16 mouse cellular contexts compared by ENCODE assay signal in the genomic region with DNA sequence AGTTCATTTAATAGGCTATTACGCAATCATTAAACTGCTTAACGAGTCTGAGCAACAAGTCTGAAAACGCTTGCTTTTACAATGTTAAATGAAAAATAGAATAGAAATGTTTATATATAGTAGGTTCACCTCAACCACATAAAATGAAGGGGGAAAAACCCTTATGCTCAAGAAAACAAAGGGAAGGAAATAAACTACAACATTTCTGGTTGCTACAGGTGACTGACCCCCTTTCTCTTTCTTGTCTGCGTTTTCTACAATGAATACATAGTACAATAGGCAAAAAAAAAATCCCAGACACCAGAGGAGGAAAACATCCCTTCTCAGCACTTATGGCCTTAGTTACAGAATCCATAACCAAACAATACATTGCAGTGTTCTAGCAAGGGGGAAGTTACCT. TPM values are rescaled to one million over a fixed set of nuclear protein-coding genes. Genes with fewer than 3 reads are reported as not detected.
"Had no signal": no experiment of that assay in that cellular context is flagged by ENCODE, and none has a peak within 500 bp of the region (broad histone marks: within the 10 kb centered on the region; RNA-seq: fewer than 3 reads in every experiment).

No protein-coding gene starts in this region.

- H3K9me3 ChIP-seq: midbrain, embryonic 10.5 days; midbrain, embryonic 12.5 days; midbrain, embryonic 15.5 days; neural tube, embryonic 12.5 days had no signal

- H3K27me3 ChIP-seq: midbrain, embryonic 12.5 days; midbrain, embryonic 15.5 days; neural tube, embryonic 12.5 days had no signal

- H3K4me3 ChIP-seq: midbrain, embryonic 10.5 days; midbrain, embryonic 12.5 days; midbrain, embryonic 15.5 days; neural tube, embryonic 12.5 days had no signal

- DNase-seq: lung, adult 18-20 months; lung, postnatal 10 days; lung, postnatal 4 days; right cerebral cortex, postnatal 25 days; right cerebral cortex, postnatal 4 days; spleen, adult 18-20 months; thymus, adult 18-20 months; thymus, postnatal 25 days; thymus, postnatal 4 days had no signal

- ATAC-seq: midbrain, embryonic 15.5 days had no signal

- H3K9ac ChIP-seq: lung, embryonic 14.5 days; midbrain, embryonic 12.5 days; midbrain, embryonic 15.5 days; neural tube, embryonic 12.5 days had no signal

- H3K4me2 ChIP-seq: lung, embryonic 14.5 days; midbrain, embryonic 12.5 days; midbrain, embryonic 15.5 days; neural tube, embryonic 12.5 days had no signal

- H3K4me1 ChIP-seq: midbrain, embryonic 10.5 days; midbrain, embryonic 12.5 days; midbrain, embryonic 15.5 days; neural tube, embryonic 12.5 days had no signal

- H3K27ac ChIP-seq: midbrain, embryonic 10.5 days; midbrain, embryonic 12.5 days; midbrain, embryonic 15.5 days; neural tube, embryonic 12.5 days had no signal

RNA-seq across cellular contexts. Expression of gene Rab33a, which starts 38.0 kb away (rescaled TPM):
- total RNA-seq: megakaryocyte, adult 5-6 weeks; neutrophil, adult 5-6 weeks had no signal
